In genomic region chr12:8216392-8217280, GRCm38 (mm10) we compare ENCODE assay signal across 16 mouse cellular contexts. TPM values are rescaled to one million over a fixed set of nuclear protein-coding genes. Genes with fewer than 3 reads are reported as not detected.
DNase-seq lines count a peak whose midpoint lies in the region; ATAC-seq and TF ChIP-seq lines count a peak whose summit lies in the region.
"Had no signal": no experiment of that assay in that cellular context is flagged by ENCODE, and none has a peak within 500 bp of the region (broad histone marks: within the 10 kb centered on the region; RNA-seq: fewer than 3 reads in every experiment).

No protein-coding gene starts in this region.

- H3K9me3 ChIP-seq in forebrain, embryonic 14.5 days (replicated peaks; ENCODE audit: control insufficient read depth, low read length) = 0 out of 2 replicates have a peak, but pooled peaks cover 3% of the 10 kb centered on the region
- no peaks in the 10 kb centered on the region for H3K9me3 ChIP-seq in forebrain, embryonic 11.5 days (ENCODE audit: control insufficient read depth, low read length)
- H3K9me3 ChIP-seq in limb, embryonic 13.5 days = peaks cover 4% of the 10 kb centered on the region; the same call in 1 of the 2 replicates
- H3K9me3 ChIP-seq in limb, embryonic 10.5 days (replicated peaks) = no peaks in the 10 kb centered on the region
- H3K9me3 ChIP-seq: hindbrain, embryonic 10.5 days; neural tube, embryonic 15.5 days had no signal

- H3K9ac ChIP-seq in forebrain, embryonic 14.5 days (ENCODE audit: low read length) = no peak overlapping the region
- H3K9ac ChIP-seq in forebrain, embryonic 11.5 days (ENCODE audit: low read length) = no peak overlapping the region
- 0 out of 2 replicates have a peak overlapping the region, but pooled peaks have one; percentile 25 for H3K9ac ChIP-seq in limb, embryonic 13.5 days
- H3K9ac ChIP-seq: embryonic facial prominence, embryonic 13.5 days; neural tube, embryonic 15.5 days had no signal

- TF ChIP-seq CTCF in small intestine, adult 2 months (IDR thresholded peaks at IDR 0.05; ENCODE audit: extremely low read depth, insufficient read length, insufficient replicate concordance, low read depth, low read length) = no peak

- ATAC-seq in forebrain, embryonic 14.5 days = no peak
- no peak for ATAC-seq in forebrain, embryonic 11.5 days (replicated peaks; ENCODE audit: low FRiP score)
- no peak for ATAC-seq in limb, embryonic 13.5 days (ENCODE audit: low FRiP score, low read depth)
- no peak for ATAC-seq in megakaryocyte-erythroid progenitor cell, adult 5-6 weeks (replicated peaks; ENCODE audit: low FRiP score, low TSS enrichment, poor library complexity, severe bottlenecking)

- peaks cover 6% of the 10 kb centered on the region; the same call in 1 of the 2 replicates for H3K36me3 ChIP-seq in forebrain, embryonic 14.5 days (ENCODE audit: control insufficient read depth, insufficient read depth, low read length)
- H3K36me3 ChIP-seq in forebrain, embryonic 11.5 days (ENCODE audit: control insufficient read depth, insufficient read depth, low read length) = no peaks in the 10 kb centered on the region
- H3K36me3 ChIP-seq in limb, embryonic 13.5 days = peaks cover 17% of the 10 kb centered on the region
- H3K36me3 ChIP-seq in limb, embryonic 10.5 days = peaks cover 10% of the 10 kb centered on the region; the same call in 1 of the 2 replicates
- peaks cover 9% of the 10 kb centered on the region; the same call in 1 of the 2 replicates for H3K36me3 ChIP-seq in small intestine, adult 2 months (ENCODE audit: control insufficient read depth, insufficient read depth, low read length)

- H3K27me3 ChIP-seq in forebrain, embryonic 14.5 days (replicated peaks; ENCODE audit: control insufficient read depth, insufficient read depth, low read length) = no peaks in the 10 kb centered on the region
- H3K27me3 ChIP-seq in forebrain, embryonic 11.5 days (ENCODE audit: control insufficient read depth, insufficient read depth, low read length) = no peaks in the 10 kb centered on the region
- H3K27me3 ChIP-seq in limb, embryonic 13.5 days = no peaks in the 10 kb centered on the region
- H3K27me3 ChIP-seq in limb, embryonic 10.5 days (ENCODE audit: low read depth, poor library complexity, severe bottlenecking) = no peaks in the 10 kb centered on the region
- H3K27me3 ChIP-seq in small intestine, adult 2 months (ENCODE audit: control insufficient read depth, insufficient read depth, low read length) = no peaks in the 10 kb centered on the region
- H3K27me3 ChIP-seq: embryonic facial prominence, embryonic 13.5 days; neural tube, embryonic 15.5 days had no signal

- WGBS in forebrain, embryonic 14.5 days = 85% methylated on average over 15 of the region's 15 CpGs
- 89% methylated on average over 15 of the region's 15 CpGs for WGBS in forebrain, embryonic 11.5 days
- WGBS in limb, embryonic 13.5 days = 69% methylated on average over 15 of the region's 15 CpGs
- WGBS in limb, embryonic 10.5 days = 90% methylated on average over 15 of the region's 15 CpGs
- WGBS in small intestine, adult 2 months = 29% methylated on average over 15 of the region's 15 CpGs

- no peak overlapping the region for H3K4me2 ChIP-seq in forebrain, embryonic 14.5 days (ENCODE audit: low read length)
- H3K4me2 ChIP-seq in forebrain, embryonic 11.5 days (ENCODE audit: low read depth, low read length, severe bottlenecking) = no peak overlapping the region
- H3K4me2 ChIP-seq in limb, embryonic 13.5 days (replicated peaks) = no peak overlapping the region
- H3K4me2 ChIP-seq: embryonic facial prominence, embryonic 13.5 days; neural tube, embryonic 15.5 days had no signal

- TF ChIP-seq POLR2A in small intestine, adult 2 months (IDR thresholded peaks at IDR 0.05; ENCODE audit: low read depth, low read length) = no peak

- H3K27ac ChIP-seq in forebrain, embryonic 14.5 days (ENCODE audit: low read depth, low read length) = no peak overlapping the region
- no peak overlapping the region for H3K27ac ChIP-seq in forebrain, embryonic 11.5 days (ENCODE audit: low read depth, low read length)
- peak overlapping the region; percentile 1; the same call in 1 of the 2 replicates for H3K27ac ChIP-seq in limb, embryonic 13.5 days
- H3K27ac ChIP-seq in limb, embryonic 10.5 days = no peak overlapping the region
- peak overlapping the region; percentile 39 for H3K27ac ChIP-seq in small intestine, adult 2 months (ENCODE audit: insufficient read depth, low read depth, low read length)
- H3K27ac ChIP-seq: embryonic facial prominence, embryonic 13.5 days; hindbrain, embryonic 10.5 days; neural tube, embryonic 15.5 days had no signal

- DNase-seq in forebrain, embryonic 14.5 days (ENCODE audit: low spot score) = peak; percentile 7
- DNase-seq in forebrain, embryonic 11.5 days (ENCODE audit: low spot score) = no peak
- DNase-seq in limb, embryonic 10.5 days (ENCODE audit: low spot score) = no peak
- peak; percentile 11 to 13 for DNase-seq in kidney, adult 8-10 months
- DNase-seq in embryo, embryonic 10.5 days (ENCODE audit: low spot score) = no peak
- DNase-seq: adrenal gland, adult 8-10 months; cerebellum, adult 2 months; midbrain, embryonic 14.5 days; right cerebral cortex, postnatal 25 days; thymus, adult 18-20 months had no signal

- H3K4me3 ChIP-seq in forebrain, embryonic 14.5 days (ENCODE audit: low read depth, low read length) = no peak overlapping the region
- no peak overlapping the region for H3K4me3 ChIP-seq in forebrain, embryonic 11.5 days (ENCODE audit: low read depth, low read length)
- no peak overlapping the region for H3K4me3 ChIP-seq in limb, embryonic 13.5 days
- no peak overlapping the region for H3K4me3 ChIP-seq in limb, embryonic 10.5 days
- peak overlapping the region; percentile 35 for H3K4me3 ChIP-seq in small intestine, adult 2 months (ENCODE audit: low read depth, low read length)
- H3K4me3 ChIP-seq: embryonic facial prominence, embryonic 13.5 days; hindbrain, embryonic 10.5 days; neural tube, embryonic 15.5 days had no signal

- no peaks in the 10 kb centered on the region for H3K4me1 ChIP-seq in forebrain, embryonic 14.5 days (ENCODE audit: control insufficient read depth, insufficient read depth, low read length)
- H3K4me1 ChIP-seq in forebrain, embryonic 11.5 days (replicated peaks; ENCODE audit: control insufficient read depth, insufficient read depth, low read length) = no peaks in the 10 kb centered on the region
- H3K4me1 ChIP-seq in limb, embryonic 13.5 days = 0 out of 2 replicates have a peak, but pooled peaks cover 7% of the 10 kb centered on the region
- no peaks in the 10 kb centered on the region for H3K4me1 ChIP-seq in limb, embryonic 10.5 days
- H3K4me1 ChIP-seq in small intestine, adult 2 months (ENCODE audit: control insufficient read depth, insufficient read depth, insufficient read length, low read length) = no peaks in the 10 kb centered on the region
- H3K4me1 ChIP-seq: embryonic facial prominence, embryonic 13.5 days; hindbrain, embryonic 10.5 days; neural tube, embryonic 15.5 days had no signal

RNA-seq across cellular contexts. Expression of gene Ldah, which starts 8.7 kb away (rescaled TPM):
- 66.5 and 68.0 TPM in 2 replicates for polyA plus RNA-seq in forebrain, embryonic 14.5 days (2014; fragmentation: Nextera tagmentation; extraction: Ambion mirVana)
- 59.0 and 65.9 TPM in 2 replicates for polyA plus RNA-seq in forebrain, embryonic 11.5 days (2014; fragmentation: Nextera tagmentation; extraction: Ambion mirVana)
- 66.2 and 72.8 TPM in 2 replicates for polyA plus RNA-seq in limb, embryonic 13.5 days (2015; fragmentation: Nextera tagmentation; extraction: Ambion mirVana)
- polyA plus RNA-seq in limb, embryonic 10.5 days (2016; fragmentation: Nextera tagmentation; extraction: Ambion mirVana) = 64.3 and 65.7 TPM in 2 replicates
- polyA plus RNA-seq in small intestine, adult 2 months (2012; rRNA removed) = 4.8 and 11.4 TPM in 2 replicates
- total RNA-seq in megakaryocyte-erythroid progenitor cell, adult 5-6 weeks (2014; fragmentation: Nextera tagmentation) = 28.1 and 33.6 TPM in 2 replicates
- 42.0 and 45.6 TPM in 2 replicates for total RNA-seq in megakaryocyte-erythroid progenitor cell, adult 5-6 weeks (2017)

Comparison
In these comparisons a context has a peak if more than half of its experiments do, and no peak if none do; other contexts are left out.
1. DNase-seq: peak in forebrain, embryonic 14.5 days (single experiment) and kidney, adult 8-10 months (2 of 2); none in forebrain, embryonic 11.5 days (single experiment), limb, embryonic 10.5 days (single experiment) and embryo, embryonic 10.5 days (single experiment).
2. H3K27ac ChIP-seq: peak in limb, embryonic 13.5 days (single experiment) and small intestine, adult 2 months (single experiment); none in forebrain, embryonic 14.5 days (single experiment), forebrain, embryonic 11.5 days (single experiment) and limb, embryonic 10.5 days (single experiment).